Comparison of ENCODE assay signal across 11 mouse cellular contexts in the genomic region with DNA sequence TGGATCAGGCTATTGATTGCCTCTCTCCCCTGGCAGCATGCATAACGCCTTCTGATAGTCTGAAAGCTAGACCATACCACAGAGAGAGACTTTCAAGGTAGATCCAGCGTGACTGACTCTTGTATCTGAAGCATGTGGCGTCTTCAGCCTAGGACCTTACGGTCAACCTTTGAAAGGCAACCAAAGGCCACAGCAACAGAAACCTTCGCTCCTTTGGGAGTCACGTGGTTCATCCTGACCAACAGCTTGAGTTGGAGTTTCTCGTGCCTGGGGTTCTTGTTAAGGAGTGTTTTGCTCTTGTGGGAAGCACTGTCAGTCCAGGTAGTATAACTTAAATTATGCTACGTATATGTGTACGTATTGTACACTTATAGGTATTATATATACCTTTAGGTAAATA.
"Had no signal": no experiment of that assay in that cellular context is flagged by ENCODE, and none has a peak within 500 bp of the region (broad histone marks: within the 10 kb centered on the region; RNA-seq: fewer than 3 reads in every experiment).

No protein-coding gene starts in this region.

- DNase-seq: lung, adult 2 months; lung, postnatal 36 days; midbrain, embryonic 14.5 days; right cerebral cortex, postnatal 14 days; thymus, postnatal 36 days had no signal

- H3K36me3 ChIP-seq: intestine, embryonic 15.5 days; limb, embryonic 10.5 days; liver, embryonic 15.5 days had no signal

- H3K27me3 ChIP-seq: intestine, embryonic 15.5 days; neural tube, embryonic 13.5 days had no signal

- H3K9me3 ChIP-seq: intestine, embryonic 15.5 days; limb, embryonic 10.5 days; liver, embryonic 15.5 days; neural tube, embryonic 13.5 days had no signal

- H3K27ac ChIP-seq: intestine, embryonic 15.5 days; limb, embryonic 10.5 days; liver, embryonic 15.5 days had no signal

- H3K4me3 ChIP-seq: intestine, embryonic 15.5 days; limb, embryonic 10.5 days; liver, embryonic 15.5 days; neural tube, embryonic 13.5 days had no signal

- H3K9ac ChIP-seq: intestine, embryonic 15.5 days; liver, embryonic 15.5 days; neural tube, embryonic 13.5 days had no signal

- H3K4me2 ChIP-seq: intestine, embryonic 15.5 days; liver, embryonic 11.5 days; liver, embryonic 15.5 days; neural tube, embryonic 13.5 days had no signal

- ATAC-seq: intestine, embryonic 15.5 days; lung, postnatal 0 days had no signal
